Mouse (Mus musculus): ENCODE results near the gene Rnf144a. TPM values are rescaled to one million over a fixed set of nuclear protein-coding genes. Genes with fewer than 3 reads are reported as not detected.

Gene Rnf144a
- total RNA-seq, 2 experiments from 2014 or later, result 35.3 to 39.0 TPM

GRCm38 (mm10) chr12:26376541-26377323 lies 38.3 kb downstream of the Rnf144a start:
- no peak for DNase-seq (ENCODE audit: low spot score in 2 of 2)

DNA sequence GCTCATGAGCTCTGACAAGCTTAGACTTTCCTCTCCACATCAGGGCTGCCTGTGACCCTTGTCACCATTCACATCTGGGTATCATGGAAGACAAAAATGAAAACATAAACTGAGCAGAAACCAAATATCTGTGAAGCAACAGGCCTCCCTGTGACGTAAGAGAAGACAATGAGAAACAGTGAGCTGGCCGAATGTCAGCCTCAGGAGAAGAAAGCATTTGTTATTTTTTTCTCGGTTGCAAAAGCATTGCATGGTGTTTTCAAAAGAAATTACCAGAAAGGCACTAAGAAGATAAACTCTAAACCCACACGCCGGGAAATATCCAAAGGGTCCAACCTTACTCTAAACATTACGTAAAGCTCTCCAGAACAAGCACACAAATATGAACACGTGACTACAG lies 41.3 kb downstream of the Rnf144a start:
- DNase-seq (ENCODE audit: low spot score in 2 of 2), result no peak

GRCm38 (mm10) chr12:26370004-26370403 lies 45.0 kb downstream of the Rnf144a start:
- peak; percentile 55 to 86 for DNase-seq (ENCODE audit: low spot score in 2 of 2)

DNA sequence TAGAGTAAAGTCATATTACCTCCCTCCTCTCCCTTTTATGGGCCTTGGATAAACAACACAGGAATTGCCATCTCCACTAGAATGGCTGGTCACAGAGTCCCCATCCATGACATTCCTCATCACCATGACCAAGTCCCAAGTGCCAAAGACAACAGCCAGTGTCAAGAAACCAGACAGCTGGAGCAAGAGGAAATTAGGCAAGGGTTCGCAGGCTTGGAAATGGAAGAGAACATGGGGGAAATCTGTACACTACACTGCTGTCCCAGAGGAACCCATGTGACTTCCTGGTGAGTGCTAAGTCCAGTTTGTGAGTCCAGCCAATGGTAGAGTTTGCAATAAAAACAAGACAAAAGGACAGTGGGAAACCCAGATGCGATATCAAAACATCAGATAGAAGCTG lies 47.7 kb downstream of the Rnf144a start:
- DNase-seq (ENCODE audit: low spot score in 2 of 2), result no peak

DNA sequence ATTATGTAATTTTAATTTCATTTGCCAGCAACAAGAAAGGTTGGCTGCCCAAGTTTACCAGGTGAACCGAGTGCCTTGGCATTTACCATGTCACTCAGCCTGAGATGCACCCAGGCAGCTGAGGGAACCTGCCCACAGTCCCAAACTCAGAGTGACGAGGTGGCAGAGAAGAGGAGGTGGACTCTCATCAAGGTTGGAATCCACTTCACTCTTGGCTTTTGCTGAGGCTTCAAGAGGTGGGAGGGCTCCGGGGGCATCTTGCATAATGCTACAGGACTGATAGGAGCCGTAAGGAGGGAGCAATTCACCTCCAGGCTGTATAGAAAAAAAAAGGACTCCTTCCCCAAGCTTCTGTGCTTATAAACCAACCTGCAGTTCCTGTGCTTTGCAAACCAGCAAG lies 48.7 kb downstream of the Rnf144a start:
- DNase-seq (ENCODE audit: low spot score in 2 of 2), result no peak

DNA sequence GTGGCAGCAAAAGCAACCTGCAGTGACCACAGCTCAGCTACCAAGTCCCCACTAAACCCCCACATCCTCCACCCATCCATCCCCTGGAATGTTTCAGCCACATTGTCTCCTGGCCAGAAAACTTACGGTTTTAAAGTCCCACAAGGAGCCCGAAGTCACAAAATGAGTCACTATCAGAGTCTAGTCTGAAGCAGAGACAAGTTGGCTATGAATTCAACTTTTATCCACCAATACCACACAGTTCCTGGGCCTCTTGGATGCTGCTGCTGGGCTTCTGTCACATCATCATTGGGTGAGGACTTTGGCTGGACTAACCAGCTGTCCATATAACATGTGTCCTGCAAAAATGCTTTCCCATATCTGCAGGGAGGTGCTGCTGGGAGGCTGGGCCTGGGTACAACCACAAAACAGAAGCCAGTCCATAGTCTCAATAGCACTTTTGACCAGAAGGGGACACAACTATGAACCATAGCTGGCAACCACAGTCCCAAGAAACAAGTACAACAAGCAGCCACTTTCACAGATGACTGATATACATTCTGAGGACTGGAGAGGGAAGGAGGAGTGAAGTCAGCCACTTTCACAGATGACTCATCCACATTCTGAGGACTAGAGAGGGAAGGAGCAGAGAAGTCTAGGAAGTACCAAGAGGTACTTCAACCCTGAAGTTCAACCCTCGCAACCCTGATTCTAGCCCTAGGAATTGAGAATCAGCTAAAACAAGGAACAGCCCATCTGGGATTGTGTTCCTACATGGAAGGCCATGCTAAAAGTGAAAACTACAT lies 49.3 kb downstream of the Rnf144a start:
- no peak for DNase-seq (ENCODE audit: low spot score in 2 of 2)

DNA sequence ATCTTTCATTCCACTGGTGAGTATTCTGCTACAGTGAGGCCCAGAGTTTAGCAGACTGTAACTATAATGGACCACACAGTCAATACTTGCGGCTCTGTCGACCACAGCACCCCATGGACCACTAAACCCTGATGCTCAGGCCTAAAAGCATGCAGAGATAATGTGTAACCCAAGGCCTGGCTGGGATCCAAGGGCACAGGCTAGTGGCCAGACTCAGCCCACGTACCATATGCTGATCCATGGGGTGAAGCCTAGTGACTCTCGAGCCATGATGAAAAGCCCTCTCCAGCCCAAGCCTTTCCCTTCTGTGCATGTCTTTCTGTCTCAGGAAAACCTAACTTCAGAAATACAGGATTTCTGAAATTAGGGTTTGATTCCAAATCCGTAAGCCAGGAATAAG lies 50.2 kb downstream of the Rnf144a start:
- DNase-seq (ENCODE audit: low spot score in 2 of 2), result no peak

DNA sequence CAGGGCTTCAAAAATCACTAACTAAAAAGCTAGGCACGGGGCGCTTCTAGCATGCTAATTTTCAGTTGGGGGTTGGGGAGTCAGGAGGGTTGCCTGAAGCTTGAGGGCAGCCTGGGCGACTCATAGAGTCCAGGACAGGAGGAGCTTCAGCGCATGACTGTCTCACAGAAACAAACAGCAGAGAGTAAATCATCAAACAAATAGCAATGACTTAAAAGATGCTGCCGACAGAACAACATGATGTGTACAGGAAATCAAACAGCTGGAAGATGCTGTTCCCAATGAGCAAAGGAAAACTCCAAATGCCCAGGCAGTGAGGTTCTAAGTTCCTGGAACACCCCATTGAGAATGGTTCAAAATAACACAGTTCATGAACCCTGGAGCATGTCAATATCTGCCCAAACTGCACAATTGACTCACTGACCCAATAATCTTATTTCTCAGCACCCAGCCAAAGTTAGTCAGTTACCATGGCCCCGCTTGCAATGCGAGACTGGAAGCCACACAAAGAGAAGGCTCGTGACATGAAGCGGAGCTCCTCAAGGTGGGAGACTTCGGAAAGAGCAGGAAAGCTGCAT lies 54.0 kb downstream of the Rnf144a start:
- DNase-seq (ENCODE audit: low spot score in 2 of 2), result peak in 1 of 2 experiments; percentile 16

DNA sequence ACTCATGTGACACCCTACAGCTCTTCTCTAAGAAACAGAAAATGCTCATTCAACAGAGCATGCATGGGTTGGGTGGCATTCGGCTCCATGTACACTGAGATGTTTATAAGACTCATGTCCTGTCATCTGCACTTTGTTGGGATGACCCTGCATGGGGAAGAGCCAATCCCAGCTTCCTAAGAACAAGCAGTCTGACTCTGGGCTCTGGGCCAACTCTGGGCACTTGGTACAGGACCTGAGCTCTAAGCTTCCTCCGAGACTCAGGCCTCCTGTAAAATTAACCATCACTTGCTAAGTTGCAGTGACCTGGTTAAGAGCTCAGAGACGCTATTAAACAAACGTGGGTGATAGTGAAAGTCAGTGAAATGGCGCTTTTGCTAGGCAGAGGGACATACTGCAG lies 55.2 kb downstream of the Rnf144a start:
- DNase-seq (ENCODE audit: low spot score in 2 of 2), result peak in 1 of 2 experiments; percentile 29

DNA sequence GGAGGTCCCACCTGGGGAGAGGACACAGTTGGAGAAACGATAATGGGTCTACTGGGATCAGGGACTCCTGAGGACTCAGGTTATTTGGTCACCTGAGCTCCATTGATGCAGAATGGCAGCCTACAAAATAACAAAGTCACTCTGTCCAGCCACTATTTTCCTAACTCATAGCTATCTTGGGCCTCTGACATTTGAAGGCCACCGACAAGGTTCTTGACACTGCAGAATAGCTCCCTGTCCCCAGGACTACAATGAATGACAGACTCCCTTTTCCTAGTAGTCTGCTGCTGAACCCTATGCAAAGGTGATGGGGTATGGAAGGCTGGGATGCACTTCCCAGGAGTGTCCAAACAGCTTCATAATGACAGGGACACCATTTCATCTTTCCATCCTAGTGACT lies 55.8 kb downstream of the Rnf144a start:
- DNase-seq (ENCODE audit: low spot score in 2 of 2), result no peak

DNA sequence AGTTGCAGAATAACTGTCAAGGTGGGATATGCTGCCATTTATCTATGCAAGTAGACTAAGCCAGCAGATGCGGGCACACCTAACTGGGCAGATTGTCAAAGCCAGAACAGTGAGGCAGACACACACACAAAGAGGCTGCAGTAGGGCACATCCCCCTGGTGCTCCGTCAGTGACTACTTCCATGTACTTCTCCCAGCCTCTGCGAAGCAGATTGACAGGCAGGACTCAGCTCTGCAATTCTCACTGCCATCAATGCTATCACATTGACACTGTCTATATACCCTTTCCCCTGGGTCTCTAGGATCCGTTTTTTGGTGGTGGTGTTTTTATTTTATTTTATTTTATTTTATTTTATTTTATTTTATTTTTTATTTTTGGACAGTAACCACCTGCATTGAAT lies 57.8 kb downstream of the Rnf144a start:
- no peak for DNase-seq (ENCODE audit: low spot score in 2 of 2)

- no peak for DNase-seq (ENCODE audit: low spot score in 2 of 2)
These were observed 58.9 kb downstream of the Rnf144a start for GRCm38 (mm10) chr12:26356191-26356590.

DNA sequence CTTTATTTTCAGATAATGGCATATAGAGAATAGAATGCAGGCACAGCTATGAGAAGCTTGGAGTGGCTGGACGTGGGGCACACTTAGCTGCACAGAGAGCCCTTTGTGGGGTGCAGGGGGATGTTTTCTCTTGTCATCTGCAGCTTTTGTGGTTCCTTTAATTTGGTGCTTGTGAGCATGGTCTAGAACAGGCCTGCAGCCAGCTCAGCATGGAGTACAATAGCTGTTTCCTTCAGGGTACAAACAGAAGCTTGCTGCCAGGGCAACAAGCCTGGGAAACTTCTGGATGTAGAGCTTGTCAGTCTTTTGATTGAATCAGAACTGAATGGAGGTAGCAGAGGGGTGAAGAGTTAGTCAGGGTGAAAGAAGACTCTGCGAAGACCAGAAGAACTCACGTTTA lies 63.7 kb downstream of the Rnf144a start:
- peak in 1 of 2 experiments; percentile 53 for DNase-seq (ENCODE audit: low spot score in 2 of 2)

GRCm38 (mm10) chr12:26344408-26344807 lies 70.6 kb downstream of the Rnf144a start:
- DNase-seq (ENCODE audit: low spot score in 2 of 2), result no peak

DNA sequence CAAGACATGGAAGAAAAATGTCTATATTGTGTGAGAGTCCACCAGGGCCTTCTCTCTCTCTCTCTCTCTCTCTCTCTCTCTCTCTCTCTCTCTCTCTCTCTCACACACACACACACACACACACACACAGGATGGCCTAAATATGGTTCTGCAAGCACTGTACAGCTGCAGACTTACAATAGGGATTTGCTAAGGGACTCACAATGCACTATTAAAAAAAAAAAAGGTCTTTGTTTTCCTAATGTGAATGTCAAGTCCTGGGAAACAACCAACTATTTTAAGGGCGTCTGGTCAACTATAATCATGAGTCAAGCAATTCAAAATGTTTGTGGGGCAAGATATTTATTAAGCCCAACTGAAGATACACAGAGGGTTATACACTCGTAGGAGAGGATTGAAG lies 71.9 kb downstream of the Rnf144a start:
- no peak for DNase-seq (ENCODE audit: low spot score in 2 of 2)

- no peak for DNase-seq (ENCODE audit: low spot score in 2 of 2)
These were observed 72.4 kb downstream of the Rnf144a start for GRCm38 (mm10) chr12:26342663-26343062.

- no peak for DNase-seq (ENCODE audit: low spot score in 2 of 2)
These were observed 73.0 kb downstream of the Rnf144a start for GRCm38 (mm10) chr12:26342086-26342485.

DNA sequence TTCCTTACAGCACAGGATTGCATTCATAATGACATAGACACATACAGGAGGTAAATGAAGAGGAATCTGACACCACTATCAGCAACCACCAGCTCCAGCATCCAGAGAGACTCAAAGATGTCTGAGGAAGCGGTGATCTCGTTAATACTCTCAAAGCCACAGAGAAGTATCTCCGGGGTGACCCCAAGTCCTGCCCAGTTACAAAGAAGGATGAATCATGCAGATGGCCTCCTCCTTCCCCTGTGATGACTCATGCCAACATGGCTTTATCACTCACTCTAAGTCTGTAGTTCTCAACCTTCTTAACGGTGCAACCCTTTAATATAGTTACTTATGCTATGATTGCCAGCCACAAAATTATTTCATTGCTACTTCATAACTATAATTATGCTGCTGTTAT lies 74.4 kb downstream of the Rnf144a start:
- no peak for DNase-seq (ENCODE audit: low spot score in 2 of 2)

DNA sequence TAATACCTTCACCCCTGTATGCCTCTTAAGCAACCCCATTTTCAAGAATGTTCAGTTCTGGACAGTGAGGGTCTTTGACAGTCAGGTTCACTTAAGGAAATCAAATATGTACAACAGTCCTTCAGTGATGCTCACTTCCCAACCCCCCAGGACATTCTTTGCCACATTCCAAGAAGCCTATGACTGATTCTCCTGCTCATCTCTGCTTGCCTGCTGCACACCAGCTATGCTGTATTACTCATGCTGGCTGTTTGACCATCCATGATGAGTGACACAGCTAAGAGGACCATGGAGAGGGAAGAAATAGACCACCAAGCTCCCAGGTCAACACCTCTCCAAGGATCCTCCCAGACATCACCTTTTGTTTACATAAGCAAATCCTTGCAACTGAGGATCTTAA lies 75.2 kb downstream of the Rnf144a start:
- DNase-seq (ENCODE audit: low spot score in 2 of 2), result no peak

DNA sequence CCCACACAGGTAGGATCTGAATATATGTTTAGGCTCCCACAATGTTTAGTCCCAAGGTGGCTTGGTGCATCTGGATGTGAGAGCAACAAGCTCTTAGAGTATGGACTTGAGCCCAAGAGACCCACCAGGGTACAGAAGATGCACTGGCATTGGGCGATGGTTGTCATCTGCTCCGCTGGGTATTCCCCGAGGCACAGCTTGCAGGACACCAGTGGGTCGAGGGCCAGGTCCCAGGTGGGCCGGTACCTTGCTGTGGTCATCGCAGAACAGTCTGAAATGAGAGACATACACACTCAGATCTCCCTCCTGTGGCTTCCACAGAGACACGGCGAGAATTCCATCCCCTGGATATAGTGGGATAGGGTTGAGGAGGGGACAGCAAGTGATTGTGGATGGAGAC lies 75.9 kb downstream of the Rnf144a start:
- no peak for DNase-seq (ENCODE audit: low spot score in 2 of 2)

GRCm38 (mm10) chr12:26333678-26334077 lies 81.4 kb downstream of the Rnf144a start:
- no peak for DNase-seq (ENCODE audit: low spot score in 2 of 2)

DNA sequence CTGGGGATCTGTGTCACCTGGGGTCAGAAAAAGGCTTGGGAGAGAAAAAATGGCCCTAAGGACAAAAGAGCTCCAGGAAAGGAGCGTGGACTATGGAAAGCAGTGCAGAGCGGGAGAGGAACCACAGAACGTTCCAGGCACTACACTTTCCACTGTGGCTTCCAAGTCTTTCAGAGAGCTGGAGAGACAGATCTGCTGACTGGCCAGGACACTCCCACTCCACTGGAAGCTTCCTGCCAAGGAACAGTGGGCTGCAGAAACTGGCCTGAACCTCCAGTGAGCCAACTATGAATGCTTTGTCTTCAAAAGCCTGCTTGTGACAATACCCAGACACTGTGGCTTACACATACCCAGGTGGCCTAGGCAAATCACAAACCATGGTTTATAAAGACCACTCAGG lies 84.0 kb downstream of the Rnf144a start:
- peak in 1 of 2 experiments; percentile 71 for DNase-seq (ENCODE audit: low spot score in 2 of 2)
